Mouse (Mus musculus) urinary bladder, postnatal 4 days (tissue): ENCODE results near the gene Stn1.

ENCODE experiments used
- DNase-seq, 2 experiments: peaks; one replicate each; pipeline ENCODE4 v3.0.0; 2021 to 2022; ENCODE audit warnings: low spot score in 2 of 2

Gene Stn1

GRCm38 (mm10) chr19:47510473-47511293, 26.6 kb downstream of the Stn1 start:
- no peak for DNase-seq

GRCm38 (mm10) chr19:47510135-47510472, 27.2 kb downstream of the Stn1 start:
- DNase-seq, result no peak

GRCm38 (mm10) chr19:47508771-47509281, 28.5 kb downstream of the Stn1 start:
- DNase-seq, result no peak

GRCm38 (mm10) chr19:47508191-47508590, 29.1 kb downstream of the Stn1 start:
- no peak for DNase-seq

GRCm38 (mm10) chr19:47507128-47508121, 29.9 kb downstream of the Stn1 start:
- no peak for DNase-seq

- DNase-seq, result no peak
These were observed 33.7 kb downstream of the Stn1 start for GRCm38 (mm10) chr19:47503625-47504024.

GRCm38 (mm10) chr19:47502563-47502962, 34.7 kb downstream of the Stn1 start:
- DNase-seq, result no peak

GRCm38 (mm10) chr19:47500389-47501011, 36.8 kb downstream of the Stn1 start:
- DNase-seq, result no peak

- no peak for DNase-seq
These were observed 37.5 kb downstream of the Stn1 start for GRCm38 (mm10) chr19:47499841-47500240.

- no peak for DNase-seq
These were observed 38.4 kb downstream of the Stn1 start for GRCm38 (mm10) chr19:47498942-47499341.

- no peak for DNase-seq
These were observed 39.6 kb downstream of the Stn1 start for GRCm38 (mm10) chr19:47497736-47498135.

- no peak for DNase-seq
These were observed 40.0 kb downstream of the Stn1 start for GRCm38 (mm10) chr19:47497313-47497712.

- no peak for DNase-seq
These were observed 44.0 kb downstream of the Stn1 start for GRCm38 (mm10) chr19:47493017-47493997.

GRCm38 (mm10) chr19:47492422-47492821, 44.9 kb downstream of the Stn1 start:
- no peak for DNase-seq

GRCm38 (mm10) chr19:47491853-47492252, 45.5 kb downstream of the Stn1 start:
- no peak for DNase-seq

GRCm38 (mm10) chr19:47489233-47489632, 48.1 kb downstream of the Stn1 start:
- no peak for DNase-seq

GRCm38 (mm10) chr19:47488250-47488649, 49.1 kb downstream of the Stn1 start:
- no peak for DNase-seq

- no peak for DNase-seq
These were observed 49.7 kb downstream of the Stn1 start for GRCm38 (mm10) chr19:47487572-47487971.

GRCm38 (mm10) chr19:47485997-47486566, 51.2 kb downstream of the Stn1 start:
- DNase-seq, result no peak

- no peak for DNase-seq
These were observed 53.2 kb downstream of the Stn1 start for GRCm38 (mm10) chr19:47484110-47484509.
